Mouse (Mus musculus) liver, adult 2 months (tissue): Measurements from ENCODE around the gene Ninj2.

Experiments used
- CTCF ChIP-seq: fragments of 200-500 bp; IDR thresholded peaks from 2 replicates; pipeline ENCODE4 v1.5.1; 2011; ENCODE audit warnings: low read depth, low read length, control low read depth
- POLR2A ChIP-seq: fragments of 200-500 bp; IDR thresholded peaks from 2 replicates; pipeline ENCODE4 v1.6.1; 2011; ENCODE audit warnings: low read length, control low read depth; ENCODE audit not compliant: insufficient read depth; ENCODE audit errors: extremely low read depth

- no peak for TF ChIP-seq POLR2A
- TF ChIP-seq CTCF: no peak
Observed at GRCm38 (mm10) chr6:120157479-120157878, 64.3 kb downstream of the Ninj2 start.
